Mouse (Mus musculus) intestine, embryonic 14.5 days (tissue): ENCODE data around the gene Kif15. TPM values are rescaled to one million over a fixed set of nuclear protein-coding genes. Genes with fewer than 3 reads are reported as not detected.

Experiments
- ATAC-seq: fragments of 200-750 bp; cut with Nextera tagmentation; replicated peaks from 2 replicates; pipeline ENCODE4 v1.8.0; 2017; ENCODE audit warnings: low read depth, moderate number of reproducible peaks, moderate TSS enrichment, moderate library complexity; ENCODE audit not compliant: low FRiP score, low TSS enrichment
- DNase-seq: peaks from one replicate; pipeline ENCODE4 v3.0.0-alpha.2; 2018; ENCODE audit warnings: low spot score
- H3K27ac ChIP-seq: fragments of 300-500 bp; sonication (generic); 2 replicates; pipeline ENCODE4 v1.5.1; 2014; ENCODE audit warnings: low read depth, mild to moderate bottlenecking, control low read depth
- H3K27me3 ChIP-seq: fragments of 300-500 bp; sonication (generic); replicated peaks from 2 replicates; pipeline ENCODE4 v1.6.1; 2014; ENCODE audit warnings: low read length, control low read depth; ENCODE audit not compliant: control insufficient read depth, insufficient read depth
- H3K36me3 ChIP-seq: fragments of 300-500 bp; sonication (generic); 2 replicates; pipeline ENCODE4 v1.6.1; 2014; ENCODE audit warnings: low read length, control low read depth; ENCODE audit not compliant: control insufficient read depth, insufficient read depth
- H3K4me1 ChIP-seq: fragments of 300-500 bp; sonication (generic); replicated peaks from 2 replicates; pipeline ENCODE4 v1.6.1; 2014; ENCODE audit warnings: low read length, control low read depth, mixed read lengths; ENCODE audit not compliant: control insufficient read depth, insufficient read depth
- H3K4me2 ChIP-seq: fragments of 300-500 bp; sonication (generic); 2 replicates; pipeline ENCODE4 v1.6.1; 2014; ENCODE audit warnings: low read length
- H3K4me3 ChIP-seq: fragments of 300-500 bp; sonication (generic); 2 replicates; pipeline ENCODE4 v1.5.1; 2014; ENCODE audit warnings: low read depth, low read length, control low read depth, mixed read lengths
- H3K9ac ChIP-seq: fragments of 300-500 bp; sonication (generic); 2 replicates; pipeline ENCODE4 v1.6.1; 2014; ENCODE audit warnings: mild to moderate bottlenecking, low read length
- H3K9me3 ChIP-seq: fragments of 300-500 bp; sonication (generic); 2 replicates; pipeline ENCODE4 v1.6.1; 2016; ENCODE audit warnings: low read length, control low read depth; ENCODE audit not compliant: control insufficient read depth
- WGBS: fragments of 180-500 bp; shearing (Covaris S2); extraction: QIAGEN DNeasy Blood & Tissue Kit; methylation state at CpG from one replicate; pipeline ENCODE4 v1.1.7; 2014; 5-methylcytosine and 5-hydroxymethylcytosine counted together
- polyA plus RNA-seq: library from polyadenylated mRNA; unstranded; fragments of >200 nt; fragmentation: Nextera tagmentation; extraction: Ambion mirVana; gene quantifications from 2 replicates; pipeline ENCODE4 v1.2.1, GENCODE M21; 2014

Kif15 gene
- polyA plus RNA-seq, 1 experiment from 2014 or later: 50.4 TPM

DNA sequence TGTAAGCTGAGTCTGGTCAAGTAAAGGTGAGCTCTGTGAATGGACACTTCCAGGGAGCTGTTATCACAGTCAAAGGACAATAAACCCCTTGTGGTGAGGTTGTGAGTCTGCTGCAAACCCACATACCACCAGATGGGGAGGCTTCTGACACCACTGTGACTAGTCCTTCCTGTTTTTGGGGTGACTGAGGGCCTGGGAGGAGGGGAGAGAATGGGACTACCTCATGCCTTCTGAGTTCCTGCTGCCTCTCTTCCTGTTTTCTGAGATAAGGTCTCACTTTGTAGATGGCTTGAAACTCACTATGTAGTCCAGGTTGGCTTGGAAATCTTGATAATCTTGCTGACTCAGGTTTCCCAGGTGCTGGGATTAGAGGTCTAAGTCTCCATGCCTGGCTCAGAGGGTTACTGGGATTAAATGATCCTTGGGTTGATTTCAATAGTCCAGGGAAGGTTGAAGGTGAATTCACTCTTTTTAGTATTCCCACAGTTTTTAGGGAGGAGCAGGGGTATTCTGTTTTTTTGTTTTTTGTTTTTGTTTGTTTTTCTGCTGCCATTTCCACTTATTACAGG lies 108.0 kb downstream of the Kif15 start:
- Histone ChIP-seq H3K4me2 (no peak overlapping the region), H3K9ac (no peak overlapping the region), H3K9me3 (no peaks in the 10 kb centered on the region), H3K27me3 (no peaks in the 10 kb centered on the region), H3K4me3 (no peak overlapping the region), H3K27ac (no peak overlapping the region), H3K4me1 (no peaks in the 10 kb centered on the region), H3K36me3 (no peaks in the 10 kb centered on the region)
- DNase-seq: no peak
- ATAC-seq: no peak

DNA sequence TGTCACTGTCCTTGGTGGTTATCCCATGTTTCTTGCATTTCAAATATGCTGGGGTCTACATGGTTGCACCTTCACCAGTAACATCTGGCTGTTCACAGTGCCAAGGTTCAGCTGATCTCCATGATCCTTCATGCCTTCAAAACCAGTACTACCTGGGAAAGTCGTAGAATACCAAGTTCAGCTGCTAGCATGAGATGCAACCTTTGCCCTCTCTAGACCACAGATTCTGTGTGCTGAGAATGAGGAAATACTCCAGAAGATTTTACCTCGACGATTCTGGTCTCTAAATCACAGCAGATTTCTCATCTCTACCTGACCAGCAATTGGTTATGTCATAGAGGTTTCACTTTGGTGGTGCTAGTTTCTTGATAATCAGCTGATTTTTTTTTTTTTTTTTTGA lies 109.3 kb downstream of the Kif15 start:
- Histone ChIP-seq H3K4me1 (no peaks in the 10 kb centered on the region), H3K9ac (no peak overlapping the region), H3K36me3 (no peaks in the 10 kb centered on the region), H3K4me2 (no peak overlapping the region), H3K9me3 (no peaks in the 10 kb centered on the region), H3K4me3 (no peak overlapping the region), H3K27me3 (no peaks in the 10 kb centered on the region), H3K27ac (no peak overlapping the region)
- DNase-seq: no peak
- 78% methylated on average over 3 of the region's 3 CpGs for WGBS
- no peak for ATAC-seq

Other genes with a start within 250 kb of the Kif15 start
- gene Topaz1, start 203.7 kb upstream of the Kif15 start, polyA plus RNA-seq: not detected in 2 replicates
- gene Tcaim, start 145.5 kb upstream of the Kif15 start, polyA plus RNA-seq: 5.6 and 6.9 TPM in 2 replicates
- 0.32 and 0.42 TPM in 2 replicates for gene Gm35549, start 107.0 kb upstream of the Kif15 start, polyA plus RNA-seq
- gene Zfp445, start 85.0 kb upstream of the Kif15 start, polyA plus RNA-seq: 56.0 and 56.9 TPM in 2 replicates
- 3.2 and 3.3 TPM in 2 replicates for gene Zkscan7, start 65.4 kb upstream of the Kif15 start, polyA plus RNA-seq
- 17.5 and 19.7 TPM in 2 replicates for gene Zfp105, start 28.0 kb upstream of the Kif15 start, polyA plus RNA-seq
- 35.2 and 38.0 TPM in 2 replicates for gene 1110059G10Rik, start within 50 bp of the Kif15 start, polyA plus RNA-seq
- gene Tmem42, start 70.3 kb downstream of the Kif15 start, polyA plus RNA-seq: 20.5 and 20.8 TPM in 2 replicates
- gene Tgm4, start 83.7 kb downstream of the Kif15 start, polyA plus RNA-seq: 0.65 TPM in 1 of 2 replicates, not detected in the other
- gene Zdhhc3, start 162.2 kb downstream of the Kif15 start, polyA plus RNA-seq: 62.5 and 65.0 TPM in 2 replicates
- gene Exosc7, start 162.2 kb downstream of the Kif15 start, polyA plus RNA-seq: 146 and 161 TPM in 2 replicates
- gene Clec3b, start 199.9 kb downstream of the Kif15 start, polyA plus RNA-seq: not detected in 2 replicates